Mouse (Mus musculus) forebrain, embryonic 15.5 days (tissue): ENCODE measurements around the gene Arhgap36. TPM values are rescaled to one million over a fixed set of nuclear protein-coding genes. Genes with fewer than 3 reads are reported as not detected.
A peak's percentile ranks its signal among the peaks of the same experiment; 100 is the strongest.

Source experiments
- ATAC-seq: fragments of 200-750 bp; cut with Nextera tagmentation; replicated peaks from 2 replicates; pipeline ENCODE4 v1.8.0; 2017; ENCODE audit warnings: mild to moderate bottlenecking, moderate TSS enrichment, moderate library complexity
- H3K27ac ChIP-seq: fragments of 300-500 bp; sonication (generic); replicated peaks from 2 replicates; pipeline ENCODE4 v1.5.1; 2015; ENCODE audit warnings: mild to moderate bottlenecking, inconsistent platforms
- H3K27me3 ChIP-seq: fragments of 300-500 bp; sonication (generic); 2 replicates; pipeline ENCODE4 v1.6.1; 2015; ENCODE audit warnings: inconsistent platforms
- H3K36me3 ChIP-seq: fragments of 300-500 bp; sonication (generic); 2 replicates; pipeline ENCODE4 v1.6.1; 2015; ENCODE audit warnings: mild to moderate bottlenecking, inconsistent platforms
- H3K4me1 ChIP-seq: fragments of 300-500 bp; sonication (generic); 2 replicates; pipeline ENCODE4 v1.6.1; 2015; ENCODE audit warnings: inconsistent platforms
- H3K4me2 ChIP-seq: fragments of 300-500 bp; sonication (generic); replicated peaks from 2 replicates; pipeline ENCODE4 v1.6.1; 2015; ENCODE audit warnings: mild to moderate bottlenecking, inconsistent platforms
- H3K4me3 ChIP-seq: fragments of 300-500 bp; sonication (generic); 2 replicates; pipeline ENCODE4 v1.5.1; 2015; ENCODE audit warnings: mild to moderate bottlenecking, inconsistent platforms
- H3K9ac ChIP-seq: fragments of 300-500 bp; sonication (generic); replicated peaks from 2 replicates; pipeline ENCODE4 v1.6.1; 2015; ENCODE audit warnings: mild to moderate bottlenecking, inconsistent platforms
- H3K9me3 ChIP-seq: fragments of 300-500 bp; sonication (generic); 2 replicates; pipeline ENCODE4 v1.6.1; 2016; ENCODE audit warnings: inconsistent platforms
- whole genome bisulfite sequencing: fragments of 180-500 bp; shearing (Covaris S2); methylation state at CpG from one replicate; pipeline ENCODE4 v1.1.7; 2015; ENCODE audit warnings: mixed read lengths; 5-methylcytosine and 5-hydroxymethylcytosine counted together
- polyA plus RNA-seq: library from polyadenylated mRNA; unstranded; fragments of >200 nt; fragmentation: Nextera tagmentation; extraction: Ambion mirVana; gene quantifications from 2 replicates; pipeline ENCODE4 v1.2.1, GENCODE M21; 2015

The Arhgap36 gene
- 0.84 and 1.3 TPM in 2 replicates for polyA plus RNA-seq

DNA sequence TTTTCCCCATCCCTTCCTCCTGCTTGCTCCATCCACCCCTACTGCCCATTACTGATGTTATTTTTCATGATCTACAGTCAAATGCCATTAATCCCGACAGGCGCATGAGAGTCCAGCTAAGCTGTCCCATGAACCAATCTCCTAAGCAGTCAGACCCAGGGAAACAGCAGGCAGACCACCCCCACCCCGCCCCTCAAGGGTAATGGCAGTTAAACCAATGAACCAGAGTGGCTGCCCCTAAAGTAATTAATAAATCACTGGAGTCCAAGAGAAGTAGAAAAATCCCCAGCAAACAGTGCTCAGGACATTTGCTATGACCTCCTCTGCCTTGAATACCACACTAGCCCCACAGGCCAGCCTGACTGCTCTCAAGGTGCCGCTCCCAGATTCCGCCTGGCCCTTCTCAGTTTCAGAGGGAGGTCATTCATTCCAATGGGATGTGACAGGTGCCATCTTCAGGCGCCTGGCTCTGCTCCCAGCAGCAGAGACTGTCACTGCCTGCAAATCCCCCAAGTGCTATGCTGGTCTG lies at the start of gene Arhgap36:
Arhgap36 (plus strand) TSS at position 504 of the 529 bp plus-strand sequence.
- Histone ChIP-seq H3K4me2 (no peak within 1 kb of the TSS), H3K9me3 (no peaks in the 10 kb centered on the region), H3K4me3 (no peak within 1 kb of the TSS), H3K9ac (no peak within 1 kb of the TSS), H3K27me3 (no peaks in the 10 kb centered on the region), H3K4me1 (no peaks in the 10 kb centered on the region), H3K36me3 (no peaks in the 10 kb centered on the region), H3K27ac (no peak within 1 kb of the TSS)
- ATAC-seq = no peak
- 74% methylated on average over 6 of the region's 6 CpGs for WGBS

DNA sequence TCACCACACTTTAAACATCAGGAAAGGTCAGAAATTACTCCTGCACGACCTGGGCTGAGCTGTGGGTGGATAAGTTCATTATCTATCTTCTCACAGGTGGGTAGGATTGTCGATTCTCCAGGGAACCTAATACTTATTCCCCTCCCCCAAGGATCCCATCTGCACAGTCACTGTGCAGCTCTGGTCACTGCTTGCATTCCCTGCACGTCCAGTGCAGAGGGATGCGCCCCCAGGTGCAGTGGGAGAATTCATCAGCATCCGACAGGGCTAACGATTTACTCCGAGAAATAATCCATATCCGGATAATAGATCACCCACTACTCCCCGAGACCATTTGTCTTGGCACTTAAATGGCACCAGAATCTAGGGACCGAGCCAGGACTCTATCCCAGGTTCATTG lies 6.0 kb upstream of the Arhgap36 start:
- Histone ChIP-seq H3K9ac (no peak overlapping the region), H3K4me1 (no peaks in the 10 kb centered on the region), H3K4me2 (no peak overlapping the region), H3K4me3 (no peak overlapping the region), H3K9me3 (no peaks in the 10 kb centered on the region), H3K36me3 (no peaks in the 10 kb centered on the region), H3K27me3 (no peaks in the 10 kb centered on the region), H3K27ac (no peak overlapping the region)
- 54% methylated on average over 10 of the region's 10 CpGs for WGBS
- ATAC-seq = no peak

DNA sequence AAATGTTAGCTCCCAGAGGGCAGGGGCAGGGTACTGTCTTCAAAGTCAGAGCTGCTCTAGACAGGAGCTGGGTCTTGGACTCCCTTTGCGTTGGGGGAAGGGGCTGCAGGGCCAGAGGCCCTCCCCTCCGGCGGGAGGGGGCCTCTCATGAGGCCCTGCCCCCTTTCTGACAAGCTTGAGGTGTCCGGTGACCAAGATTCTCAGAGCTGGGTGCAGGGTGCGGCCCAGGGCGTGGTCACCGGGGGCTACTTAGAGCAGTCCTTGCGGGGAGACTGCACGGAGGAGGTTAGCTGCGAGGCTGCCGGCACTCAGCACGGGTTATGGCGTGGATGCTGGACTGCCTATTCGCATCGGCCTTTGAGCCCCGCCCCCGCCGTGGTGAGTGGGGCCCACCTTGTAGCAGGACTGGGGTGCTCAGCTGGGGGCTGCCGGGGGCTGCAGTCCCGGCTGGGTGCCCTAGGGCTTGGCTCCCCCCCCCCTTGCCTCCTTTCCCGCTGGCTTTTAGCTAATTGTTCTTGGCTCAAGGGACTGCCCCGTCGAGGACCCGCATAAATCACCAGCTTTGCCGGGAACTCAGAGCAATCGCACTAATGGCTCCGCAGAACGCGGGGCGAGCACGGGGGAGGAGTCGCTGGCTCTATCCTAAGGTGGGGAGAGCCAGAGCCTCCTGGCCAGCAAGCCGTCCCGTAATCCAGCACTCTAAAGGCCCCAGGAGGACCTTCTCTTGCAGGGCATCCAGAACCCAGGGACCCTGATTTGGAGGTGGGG lies 6.7 kb downstream of the Arhgap36 start:
- no peak overlapping the region for H3K27ac ChIP-seq

DNA sequence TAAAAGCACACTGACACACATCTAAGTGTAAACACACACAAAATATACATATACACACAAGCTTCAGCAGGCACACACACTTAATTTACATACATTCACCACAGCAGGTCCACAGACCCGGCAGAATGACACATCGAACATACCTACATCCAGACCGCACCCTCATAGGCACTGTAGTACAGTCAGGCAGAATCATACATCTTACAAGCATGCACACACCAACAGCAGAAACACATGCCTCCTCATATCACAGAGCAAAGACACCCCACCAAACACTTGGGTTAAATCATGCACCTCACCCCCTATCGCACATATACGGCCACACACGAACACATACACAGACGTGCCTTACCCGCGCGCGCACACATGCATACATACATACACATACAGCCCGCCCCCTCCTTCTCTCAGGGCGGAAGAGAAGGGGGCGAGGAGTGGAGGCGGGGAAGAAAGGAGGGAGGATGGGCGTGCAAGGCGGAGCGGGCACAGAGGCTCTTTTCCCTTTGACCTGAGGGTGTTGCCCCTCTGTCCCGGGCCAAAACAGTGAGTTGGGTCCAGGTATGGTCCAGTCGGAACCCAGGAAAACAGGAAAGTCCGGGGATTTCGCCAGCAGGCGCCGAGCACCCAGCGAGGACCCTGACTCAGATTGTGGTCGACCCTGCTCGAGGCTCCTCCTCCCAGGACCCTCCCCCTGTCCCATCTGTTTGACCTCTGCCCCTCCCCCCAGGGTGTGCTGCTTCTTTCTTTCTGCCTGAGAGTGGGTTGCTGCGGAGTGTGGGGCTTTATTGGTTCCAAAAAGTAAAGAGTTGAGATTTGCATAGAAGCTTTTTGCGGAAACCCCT lies 16.4 kb downstream of the Arhgap36 start:
- Histone ChIP-seq H3K27ac (no peak overlapping the region), H3K36me3 (no peaks in the 10 kb centered on the region), H3K9me3 (no peaks in the 10 kb centered on the region), H3K4me2 (peak overlapping the region; percentile 54), H3K4me1 (peaks cover 12% of the 10 kb centered on the region), H3K27me3 (no peaks in the 10 kb centered on the region), H3K4me3 (peak overlapping the region; percentile 42), H3K9ac (peak overlapping the region; percentile 27; the same call in 1 of the 2 replicates)
- peak; percentile 83 for ATAC-seq
- 27% methylated on average over 29 of the region's 29 CpGs for WGBS

More for the DNA sequence above, 6.7 kb downstream of the Arhgap36 start:
- peak overlapping the region; percentile 58 for H3K4me2 ChIP-seq
- no peaks in the 10 kb centered on the region for H3K9me3 ChIP-seq
- no peaks in the 10 kb centered on the region for H3K36me3 ChIP-seq
- H3K4me1 ChIP-seq = 0 out of 2 replicates have a peak, but pooled peaks cover 6% of the 10 kb centered on the region
- peak overlapping the region; percentile 15; the same call in 1 of the 2 replicates for H3K9ac ChIP-seq
- peak overlapping the region; percentile 40 for H3K4me3 ChIP-seq
- H3K27me3 ChIP-seq = no peaks in the 10 kb centered on the region
- ATAC-seq = peak; percentile 70
- 14% methylated on average over 33 of the region's 34 CpGs for WGBS

DNA sequence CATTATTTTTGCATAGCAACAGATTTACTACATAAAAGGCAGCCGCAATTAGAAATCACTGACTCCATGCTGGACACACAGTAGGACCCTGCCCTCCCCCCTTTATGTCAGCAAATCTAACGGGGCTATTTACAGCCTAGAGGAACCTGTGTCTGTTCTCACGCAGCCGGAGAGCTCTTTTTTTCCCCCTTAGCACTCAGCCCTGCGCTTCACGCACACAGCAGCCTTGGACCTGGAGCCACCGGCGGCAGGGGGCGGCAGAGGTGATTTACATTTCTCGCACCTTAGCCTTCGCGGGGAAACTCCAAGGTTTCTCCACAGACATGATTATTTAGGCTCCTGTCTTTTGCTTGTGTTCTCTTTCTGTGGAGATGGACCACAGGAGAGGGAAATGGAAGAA lies 17.1 kb downstream of the Arhgap36 start:
- ATAC-seq = peak; percentile 60

DNA sequence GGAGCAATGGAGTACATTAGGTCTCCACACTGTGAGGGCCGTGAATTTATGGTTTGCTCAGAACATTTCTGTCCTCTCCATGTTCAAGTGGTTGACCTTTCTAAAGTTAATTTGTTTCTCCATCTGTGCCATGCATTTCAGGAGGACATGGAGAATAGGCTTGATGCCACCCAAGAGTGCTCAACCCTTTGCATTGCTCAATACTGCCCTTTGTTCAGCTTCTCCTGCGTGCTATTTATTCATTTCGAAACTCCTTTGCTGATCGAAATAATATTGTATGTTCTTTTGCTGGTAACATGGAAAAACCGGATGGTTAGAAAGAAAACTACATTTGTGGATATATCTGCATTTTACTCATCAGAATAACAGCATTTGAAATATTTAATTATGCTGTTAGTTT lies 25.4 kb downstream of the Arhgap36 start:
- Histone ChIP-seq H3K4me3 (no peak overlapping the region), H3K4me2 (no peak overlapping the region)

More for the DNA sequence above, 17.1 kb downstream of the Arhgap36 start:
- 16% methylated on average over 12 of the region's 12 CpGs for WGBS
- Histone ChIP-seq H3K9ac (peak overlapping the region; percentile 27; the same call in 1 of the 2 replicates), H3K4me2 (peak overlapping the region; percentile 54), H3K4me1 (peaks cover 12% of the 10 kb centered on the region), H3K9me3 (no peaks in the 10 kb centered on the region), H3K36me3 (no peaks in the 10 kb centered on the region), H3K27ac (no peak overlapping the region), H3K27me3 (no peaks in the 10 kb centered on the region), H3K4me3 (peak overlapping the region; percentile 42)

DNA sequence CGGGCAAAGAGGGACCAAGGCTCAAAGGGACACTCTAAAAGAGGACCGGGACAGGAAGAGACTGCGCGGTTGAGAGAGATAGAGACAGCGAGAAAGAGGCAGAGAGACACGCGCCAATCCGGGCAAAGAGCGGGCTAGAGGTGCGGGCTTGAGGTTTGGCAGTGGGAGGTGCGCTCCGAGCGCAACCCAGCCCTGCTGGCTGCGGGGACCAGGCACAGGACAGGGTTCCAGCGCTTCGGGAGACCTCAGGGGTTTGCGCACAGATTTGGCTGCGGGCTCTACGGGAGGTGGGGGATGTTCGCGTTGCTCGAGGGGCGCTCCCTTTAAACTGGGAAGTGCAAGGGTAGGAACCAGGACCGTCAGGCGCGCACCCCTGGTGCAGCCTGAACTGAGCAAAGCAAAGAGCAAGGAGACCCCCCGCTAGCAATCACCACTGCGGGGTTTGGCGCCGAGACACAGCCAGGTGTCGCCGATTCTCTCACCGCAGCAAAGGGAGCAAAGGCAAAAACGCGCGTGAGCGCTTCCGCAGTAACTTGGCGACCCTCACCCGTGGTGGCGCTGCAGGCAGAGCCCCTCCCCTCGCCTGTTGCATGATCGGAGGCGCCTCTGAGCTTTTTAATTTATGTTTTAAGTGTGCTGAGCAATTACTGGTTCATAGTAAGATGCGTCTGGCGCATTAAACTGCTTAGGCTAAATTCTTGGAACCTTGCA lies 30.1 kb downstream of the Arhgap36 start:
- WGBS = 16% methylated on average over 46 of the region's 46 CpGs
- peak overlapping the region; percentile 40 for H3K4me3 ChIP-seq

More for the DNA sequence above, 25.4 kb downstream of the Arhgap36 start:
- WGBS = 86% methylated on average over 5 of the region's 5 CpGs
- Histone ChIP-seq H3K9ac (no peak overlapping the region), H3K36me3 (no peaks in the 10 kb centered on the region), H3K27ac (no peak overlapping the region), H3K9me3 (no peaks in the 10 kb centered on the region), H3K27me3 (peaks cover 4% of the 10 kb centered on the region; the same call in 1 of the 2 replicates), H3K4me1 (peaks cover 8% of the 10 kb centered on the region)
- no peak for ATAC-seq

More for the DNA sequence above, 30.1 kb downstream of the Arhgap36 start:
- H3K9ac ChIP-seq = no peak overlapping the region
- H3K4me2 ChIP-seq = peak overlapping the region; percentile 61
- ATAC-seq = peak; percentile 71
- H3K9me3 ChIP-seq = no peaks in the 10 kb centered on the region
- no peak overlapping the region for H3K27ac ChIP-seq
- peaks cover 13% of the 10 kb centered on the region for H3K4me1 ChIP-seq
- H3K27me3 ChIP-seq = peaks cover 12% of the 10 kb centered on the region
- H3K36me3 ChIP-seq = no peaks in the 10 kb centered on the region

Other genes with a start within 250 kb of the Arhgap36 start
- 8.5 and 9.1 TPM in 2 replicates for gene Enox2, start 175.7 kb upstream of the Arhgap36 start, polyA plus RNA-seq
- not detected in 2 replicates for gene Olfr1320, start 208.4 kb downstream of the Arhgap36 start, polyA plus RNA-seq